Mouse (Mus musculus) limb, embryonic 12.5 days (tissue): ENCODE results near the gene 1700086D15Rik. TPM values are rescaled to one million over a fixed set of nuclear protein-coding genes. Genes with fewer than 3 reads are reported as not detected.

Source experiments
- ATAC-seq: fragments of 200-750 bp; cut with Nextera tagmentation; 2 replicates; pipeline ENCODE4 v1.8.0; 2017; ENCODE audit warnings: low read depth, moderate TSS enrichment; ENCODE audit not compliant: insufficient number of reproducible peaks, insufficient read depth, low FRiP score, low TSS enrichment
- H3K27ac ChIP-seq: fragments of 300-500 bp; sonication (generic); 2 replicates; pipeline ENCODE4 v1.5.1; 2016; ENCODE audit warnings: mild to moderate bottlenecking, moderate library complexity
- H3K27me3 ChIP-seq: fragments of 300-500 bp; sonication (generic); 2 replicates; pipeline ENCODE4 v1.6.1; 2016; ENCODE audit warnings: mild to moderate bottlenecking, moderate library complexity
- H3K36me3 ChIP-seq: fragments of 300-500 bp; sonication (generic); 2 replicates; pipeline ENCODE4 v1.6.1; 2016; ENCODE audit warnings: mild to moderate bottlenecking, moderate library complexity
- H3K4me1 ChIP-seq: fragments of 300-500 bp; sonication (generic); replicated peaks from 2 replicates; pipeline ENCODE4 v1.6.1; 2016
- H3K4me2 ChIP-seq: fragments of 300-500 bp; sonication (generic); 2 replicates; pipeline ENCODE4 v1.6.1; 2016; ENCODE audit warnings: mild to moderate bottlenecking, moderate library complexity
- H3K4me3 ChIP-seq: fragments of 300-500 bp; sonication (generic); replicated peaks from 2 replicates; pipeline ENCODE4 v1.5.1; 2016; ENCODE audit warnings: mild to moderate bottlenecking
- H3K9ac ChIP-seq: fragments of 300-500 bp; sonication (generic); replicated peaks from 2 replicates; pipeline ENCODE4 v1.6.1; 2016; ENCODE audit warnings: mild to moderate bottlenecking, moderate library complexity
- H3K9me3 ChIP-seq: fragments of 300-500 bp; sonication (generic); 2 replicates; pipeline ENCODE4 v1.6.1; 2016; ENCODE audit warnings: mild to moderate bottlenecking, moderate library complexity
- WGBS: fragments of 180-500 bp; shearing (Covaris S2); methylation state at CpG from one replicate; pipeline ENCODE4 v1.1.7; 2016; 5-methylcytosine and 5-hydroxymethylcytosine counted together
- polyA plus RNA-seq: library from polyadenylated mRNA; unstranded; fragments of >200 nt; fragmentation: Nextera tagmentation; extraction: Ambion mirVana; gene quantifications from 2 replicates; pipeline ENCODE4 v1.2.1, GENCODE M21; 2016

The 1700086D15Rik gene
- polyA plus RNA-seq = not detected in 2 replicates

DNA sequence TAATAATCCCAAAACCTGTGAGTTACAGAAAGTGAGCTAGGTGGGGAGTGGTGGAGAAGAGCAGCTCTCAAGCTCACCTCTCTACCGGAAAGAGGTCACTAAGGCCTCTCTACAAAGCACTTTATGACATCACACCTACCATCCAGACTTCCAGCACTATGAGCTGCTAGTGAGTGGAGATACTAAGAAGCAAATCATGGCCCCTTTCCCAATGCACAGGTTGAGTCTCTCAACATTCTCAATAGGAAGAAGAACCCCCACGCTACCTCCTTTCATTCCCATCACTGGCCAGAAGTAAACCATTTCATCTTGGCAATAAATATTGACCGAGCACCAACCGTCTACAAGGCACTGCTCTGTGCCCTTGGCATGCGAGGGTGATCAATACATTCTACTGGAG, at the start of gene 1700086D15Rik:
1700086D15Rik (minus strand) TSS at position 101 of the 400 bp plus-strand sequence.
- WGBS = 93% methylated on average over 5 of the region's 5 CpGs
- no peak for ATAC-seq
- Histone ChIP-seq H3K27me3 (peaks cover 32% of the 10 kb centered on the region), H3K9me3 (0 out of 2 replicates have a peak, but pooled peaks cover 4% of the 10 kb centered on the region), H3K4me2 (no peak within 1 kb of the TSS), H3K4me1 (peaks cover 14% of the 10 kb centered on the region), H3K9ac (no peak within 1 kb of the TSS), H3K4me3 (no peak within 1 kb of the TSS), H3K27ac (no peak within 1 kb of the TSS), H3K36me3 (no peaks in the 10 kb centered on the region)

DNA sequence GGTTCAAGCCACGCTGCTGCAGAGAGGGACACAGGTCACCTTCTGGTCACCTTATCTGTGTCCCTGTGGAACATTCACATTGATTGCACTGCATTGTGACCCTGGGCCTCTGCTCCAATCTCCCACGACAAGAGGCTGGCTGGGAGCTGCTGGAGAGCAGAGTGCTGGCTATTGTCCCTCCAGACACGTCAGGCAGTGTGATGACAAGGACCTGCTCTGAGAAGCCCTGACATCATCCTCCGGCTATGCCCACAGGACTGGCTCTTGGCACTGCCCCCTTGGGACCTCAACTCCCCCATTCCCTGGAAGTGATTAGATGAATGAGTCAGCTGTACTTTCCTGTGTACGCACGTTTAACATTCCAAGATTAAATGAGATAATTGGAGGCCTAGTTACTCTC, 49.8 kb upstream of the 1700086D15Rik start:
- 65% methylated on average over 6 of the region's 6 CpGs for WGBS
- no peaks in the 10 kb centered on the region for H3K4me1 ChIP-seq

GRCm38 (mm10) chr11:65205306-65205705, 45.6 kb upstream of the 1700086D15Rik start:
- H3K4me3 ChIP-seq = no peak overlapping the region
- H3K27ac ChIP-seq = no peak overlapping the region
- no peaks in the 10 kb centered on the region for H3K4me1 ChIP-seq
- no peak overlapping the region for H3K9ac ChIP-seq
- no peak overlapping the region for H3K4me2 ChIP-seq
- H3K36me3 ChIP-seq = no peaks in the 10 kb centered on the region
- no peak for ATAC-seq
- WGBS = 83% methylated on average over 5 of the region's 5 CpGs
- H3K27me3 ChIP-seq = no peaks in the 10 kb centered on the region
- no peaks in the 10 kb centered on the region for H3K9me3 ChIP-seq

More for the DNA sequence above, 49.8 kb upstream of the 1700086D15Rik start:
- Histone ChIP-seq H3K4me2 (no peak overlapping the region), H3K27me3 (no peaks in the 10 kb centered on the region), H3K36me3 (no peaks in the 10 kb centered on the region), H3K9ac (no peak overlapping the region), H3K27ac (no peak overlapping the region), H3K4me3 (no peak overlapping the region), H3K9me3 (no peaks in the 10 kb centered on the region)
- no peak for ATAC-seq

DNA sequence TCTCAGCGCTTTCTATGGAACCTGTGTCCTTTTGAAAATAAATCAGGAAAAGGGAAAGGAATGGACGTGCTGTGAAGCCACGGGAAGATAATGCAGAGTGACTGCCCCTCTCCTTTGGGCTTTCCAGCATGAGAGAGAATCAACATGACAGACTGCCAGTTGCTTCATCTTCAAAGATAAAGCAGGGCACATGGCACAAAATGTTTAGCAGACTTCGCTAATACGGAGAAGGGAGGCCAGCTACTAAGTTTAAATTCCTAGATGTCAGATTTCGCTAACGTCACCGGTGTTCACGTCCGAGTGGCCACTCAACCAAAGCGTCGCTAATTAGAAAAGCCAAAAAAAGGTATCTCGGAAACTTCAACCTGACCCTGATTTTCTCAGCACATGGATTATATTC, 45.0 kb upstream of the 1700086D15Rik start:
- no peaks in the 10 kb centered on the region for H3K36me3 ChIP-seq
- H3K27me3 ChIP-seq = no peaks in the 10 kb centered on the region
- 85% methylated on average over 13 of the region's 13 CpGs for WGBS
- ATAC-seq = no peak
- H3K4me1 ChIP-seq = no peaks in the 10 kb centered on the region
- no peak overlapping the region for H3K4me3 ChIP-seq
- H3K27ac ChIP-seq = no peak overlapping the region
- H3K9me3 ChIP-seq = no peaks in the 10 kb centered on the region
- no peak overlapping the region for H3K4me2 ChIP-seq
- H3K9ac ChIP-seq = no peak overlapping the region

DNA sequence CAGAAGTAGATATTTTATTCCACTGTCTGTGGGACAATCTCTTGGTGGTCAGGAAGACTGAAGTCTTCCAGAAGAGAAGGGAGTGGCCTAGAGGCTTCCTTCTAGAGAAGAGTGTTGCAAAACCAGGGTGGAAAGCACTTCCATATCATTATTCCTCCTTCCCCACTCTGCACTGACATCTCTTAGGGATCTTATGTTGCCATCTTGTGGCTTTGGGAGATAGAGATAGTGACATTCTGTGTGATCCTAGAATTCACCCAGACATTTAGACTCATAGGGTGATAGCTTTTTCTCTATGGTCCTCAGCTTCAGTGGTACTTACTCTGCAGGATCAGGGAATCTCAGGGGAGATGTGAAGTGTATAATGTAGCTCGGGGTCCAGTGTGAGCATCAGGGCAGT, 43.3 kb upstream of the 1700086D15Rik start:
- H3K27me3 ChIP-seq = no peaks in the 10 kb centered on the region
- no peak for ATAC-seq
- no peak overlapping the region for H3K9ac ChIP-seq
- no peaks in the 10 kb centered on the region for H3K36me3 ChIP-seq
- no peaks in the 10 kb centered on the region for H3K4me1 ChIP-seq
- 81% methylated on average over 1 of the region's 1 CpGs for WGBS
- no peak overlapping the region for H3K4me2 ChIP-seq
- no peak overlapping the region for H3K27ac ChIP-seq
- no peaks in the 10 kb centered on the region for H3K9me3 ChIP-seq
- no peak overlapping the region for H3K4me3 ChIP-seq

DNA sequence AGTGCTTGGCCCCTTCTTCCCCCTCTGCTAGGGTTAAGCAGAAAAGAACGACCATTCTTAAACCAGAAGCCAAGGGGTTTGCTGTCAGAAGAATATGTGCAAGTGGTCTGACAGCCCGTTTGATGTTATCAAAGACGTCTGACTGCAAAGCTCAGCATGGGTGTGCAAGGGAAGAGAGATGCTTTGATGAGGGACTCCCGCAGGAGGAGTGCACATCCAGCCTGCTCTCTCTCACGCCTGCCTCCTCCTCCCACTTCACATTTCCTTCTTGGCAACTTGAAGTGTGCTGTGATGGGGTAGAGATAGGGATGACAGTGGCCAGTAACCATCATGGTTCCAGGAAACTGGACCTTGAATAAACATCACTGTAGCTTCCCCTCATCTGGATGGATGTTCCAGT, 42.5 kb upstream of the 1700086D15Rik start:
- WGBS = 33% methylated on average over 5 of the region's 5 CpGs

DNA sequence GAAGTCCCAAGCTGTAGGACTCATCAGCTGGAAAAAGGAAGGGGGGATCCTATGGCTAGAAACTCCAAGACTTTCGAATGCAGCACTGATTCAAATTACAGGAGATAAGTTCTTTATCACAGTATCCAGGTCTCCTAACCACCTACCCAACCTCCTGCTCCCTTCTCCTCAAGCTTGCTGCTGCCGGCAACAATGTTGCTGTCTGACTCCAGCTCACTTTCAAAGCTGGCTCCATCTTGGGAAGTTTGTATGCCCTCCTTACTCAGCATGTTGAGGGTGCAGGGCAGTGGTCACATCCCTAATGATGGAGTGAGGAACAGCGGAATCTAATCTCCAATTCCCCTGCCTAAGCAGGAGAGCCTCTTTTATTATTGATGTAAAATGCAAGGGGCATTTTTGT, 38.3 kb upstream of the 1700086D15Rik start:
- Histone ChIP-seq H3K4me3 (no peak overlapping the region), H3K9ac (no peak overlapping the region), H3K36me3 (no peaks in the 10 kb centered on the region), H3K9me3 (no peaks in the 10 kb centered on the region), H3K27me3 (0 out of 2 replicates have a peak, but pooled peaks cover 3% of the 10 kb centered on the region), H3K4me2 (no peak overlapping the region), H3K27ac (no peak overlapping the region), H3K4me1 (no peaks in the 10 kb centered on the region)
- no peak for ATAC-seq
- 89% methylated on average over 3 of the region's 3 CpGs for WGBS

More for the DNA sequence above, 42.5 kb upstream of the 1700086D15Rik start:
- Histone ChIP-seq H3K4me1 (no peaks in the 10 kb centered on the region), H3K9me3 (no peaks in the 10 kb centered on the region), H3K4me2 (no peak overlapping the region), H3K36me3 (no peaks in the 10 kb centered on the region), H3K27me3 (no peaks in the 10 kb centered on the region), H3K4me3 (no peak overlapping the region), H3K27ac (no peak overlapping the region), H3K9ac (no peak overlapping the region)
- ATAC-seq = no peak

DNA sequence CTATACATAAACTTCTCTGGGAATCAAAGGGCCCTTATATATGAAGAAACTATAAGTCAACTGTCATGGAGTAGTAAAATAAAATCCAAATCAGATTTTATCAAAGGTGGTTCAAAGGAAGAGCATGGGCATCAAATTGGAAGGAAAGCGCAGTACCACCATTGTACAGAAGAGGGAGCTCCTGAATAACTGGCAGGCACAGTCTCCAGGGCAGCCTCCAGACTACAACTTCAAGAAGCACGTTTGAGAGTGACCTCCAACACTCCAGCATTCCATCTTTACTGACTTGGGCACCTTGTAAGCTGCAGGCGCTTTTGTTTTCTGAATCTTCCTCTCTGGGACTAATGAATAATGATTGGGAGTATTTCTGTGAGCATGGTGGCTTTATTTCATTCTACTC, 37.6 kb upstream of the 1700086D15Rik start:
- no peak overlapping the region for H3K4me2 ChIP-seq
- H3K9me3 ChIP-seq = no peaks in the 10 kb centered on the region
- H3K27me3 ChIP-seq = 0 out of 2 replicates have a peak, but pooled peaks cover 3% of the 10 kb centered on the region
- no peak overlapping the region for H3K9ac ChIP-seq
- WGBS = 6% methylated on average over 3 of the region's 3 CpGs
- no peaks in the 10 kb centered on the region for H3K36me3 ChIP-seq
- ATAC-seq = no peak
- H3K4me1 ChIP-seq = no peaks in the 10 kb centered on the region
- H3K27ac ChIP-seq = no peak overlapping the region
- H3K4me3 ChIP-seq = no peak overlapping the region

GRCm38 (mm10) chr11:65186974-65187373, 27.3 kb upstream of the 1700086D15Rik start:
- Histone ChIP-seq H3K4me3 (no peak overlapping the region), H3K9ac (no peak overlapping the region), H3K4me2 (no peak overlapping the region), H3K4me1 (no peaks in the 10 kb centered on the region), H3K27me3 (peaks cover 6% of the 10 kb centered on the region), H3K36me3 (no peaks in the 10 kb centered on the region), H3K27ac (no peak overlapping the region), H3K9me3 (no peaks in the 10 kb centered on the region)
- WGBS = 73% methylated on average over 12 of the region's 12 CpGs
- ATAC-seq = no peak

- H3K4me1 ChIP-seq = no peaks in the 10 kb centered on the region
- H3K4me3 ChIP-seq = no peak overlapping the region
- no peak overlapping the region for H3K9ac ChIP-seq
- WGBS = 100% methylated on average over 1 of the region's 1 CpGs
- no peaks in the 10 kb centered on the region for H3K9me3 ChIP-seq
- H3K27me3 ChIP-seq = peaks cover 6% of the 10 kb centered on the region
- no peak overlapping the region for H3K4me2 ChIP-seq
- no peak overlapping the region for H3K27ac ChIP-seq
- ATAC-seq = no peak
- no peaks in the 10 kb centered on the region for H3K36me3 ChIP-seq
Measured at GRCm38 (mm10) chr11:65185114-65185513, 25.4 kb upstream of the 1700086D15Rik start.

DNA sequence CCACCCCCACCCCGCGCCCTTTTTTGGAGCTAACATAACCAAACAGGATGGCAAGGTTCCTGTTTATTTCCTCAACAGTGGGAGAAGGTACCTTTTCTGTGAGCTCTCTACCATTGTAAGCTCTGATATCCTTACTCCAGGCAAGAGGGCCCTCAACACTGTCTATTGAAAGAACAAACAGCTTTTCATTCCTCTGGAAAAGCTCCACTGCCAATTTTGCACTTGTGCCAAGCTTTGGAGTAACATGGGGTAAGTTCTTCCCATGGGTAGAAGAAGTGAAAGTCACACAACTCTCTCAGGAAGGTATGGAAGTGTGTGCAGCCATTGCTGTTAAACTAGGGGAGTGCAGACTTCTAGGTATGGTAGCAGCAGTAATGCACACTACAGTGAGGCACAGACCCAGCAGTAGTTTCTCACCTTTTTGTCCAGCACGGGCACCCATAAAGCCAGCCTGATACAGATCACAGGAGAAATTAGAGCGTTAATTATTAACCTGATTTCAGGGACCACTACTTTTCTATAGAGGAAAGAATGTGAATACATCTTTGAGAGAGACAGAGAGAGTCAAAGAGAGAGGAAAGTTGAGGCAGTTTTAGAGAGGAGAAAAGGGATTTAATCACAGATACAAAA, 10.5 kb upstream of the 1700086D15Rik start:
- no peaks in the 10 kb centered on the region; the same call in 1 of the 2 replicates for H3K27me3 ChIP-seq
- WGBS = 85% methylated on average over 4 of the region's 4 CpGs
- no peak overlapping the region for H3K9ac ChIP-seq

DNA sequence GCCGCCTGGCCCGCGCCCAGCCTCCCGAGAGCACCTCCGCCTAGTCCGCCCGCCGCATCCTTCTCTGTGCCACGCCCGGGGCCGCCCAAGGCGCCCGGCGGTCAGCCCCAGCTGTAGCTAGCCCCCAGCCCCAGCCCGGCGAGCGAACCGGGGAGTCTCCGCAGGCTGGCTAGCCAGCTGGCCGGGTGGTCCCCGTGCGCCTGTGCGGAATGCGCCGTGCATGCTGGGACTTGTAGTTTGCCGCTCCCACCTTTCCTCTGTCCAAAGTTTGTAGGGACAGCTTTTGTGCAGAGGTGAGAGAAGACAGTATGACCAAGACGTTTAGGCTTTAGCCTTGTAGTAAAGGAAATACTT, 3.1 kb upstream of the 1700086D15Rik start, which contains the start of gene Arhgap44:
Arhgap44 (minus strand) TSS at position 195 of the 354 bp plus-strand sequence.
- peak within 1 kb of the TSS; percentile 83 for H3K9ac ChIP-seq
- peak; percentile 89 for ATAC-seq
- peaks cover 14% of the 10 kb centered on the region for H3K4me1 ChIP-seq
- no peaks in the 10 kb centered on the region for H3K36me3 ChIP-seq
- H3K27me3 ChIP-seq = peaks cover 32% of the 10 kb centered on the region
- peak within 1 kb of the TSS; percentile 94 for H3K4me2 ChIP-seq
- H3K9me3 ChIP-seq = 0 out of 2 replicates have a peak, but pooled peaks cover 4% of the 10 kb centered on the region
- H3K4me3 ChIP-seq = peak within 1 kb of the TSS; percentile 91
- WGBS = under 1% methylated on average over 27 of the region's 27 CpGs
- H3K27ac ChIP-seq = no peak within 1 kb of the TSS

More for the DNA sequence above, 10.5 kb upstream of the 1700086D15Rik start:
- H3K4me2 ChIP-seq = no peak overlapping the region
- ATAC-seq = no peak
- no peak overlapping the region for H3K27ac ChIP-seq
- H3K4me1 ChIP-seq = no peaks in the 10 kb centered on the region
- H3K9me3 ChIP-seq = no peaks in the 10 kb centered on the region
- H3K4me3 ChIP-seq = no peak overlapping the region
- H3K36me3 ChIP-seq = no peaks in the 10 kb centered on the region
